Comparison of ENCODE assay signal across 21 mouse cellular contexts in the genomic region with DNA sequence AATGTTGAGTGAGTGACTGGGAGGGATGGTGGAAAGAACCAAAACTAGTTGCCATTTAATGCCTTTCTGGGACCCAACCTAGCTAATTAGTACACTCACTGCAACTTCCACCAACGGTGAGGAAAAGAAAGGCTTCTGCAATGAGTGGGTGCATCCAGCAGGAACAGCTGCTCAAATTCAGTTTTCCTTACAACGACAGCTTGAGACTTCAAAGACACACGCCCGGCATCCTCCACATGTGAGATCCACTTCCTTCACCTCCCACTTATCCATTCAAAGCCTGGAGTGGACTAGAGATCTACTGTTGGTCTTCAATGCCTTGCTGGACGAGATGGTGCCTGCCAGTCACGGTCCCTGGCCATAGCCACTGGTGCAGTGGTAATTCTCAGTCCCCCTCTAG.
A peak's percentile ranks its signal among the peaks of the same experiment; 100 is the strongest.
DNase-seq lines count a peak whose midpoint lies in the region; TF ChIP-seq lines count a peak whose summit lies in the region.
"Had no signal": no experiment of that assay in that cellular context is flagged by ENCODE, and none has a peak within 500 bp of the region (broad histone marks: within the 10 kb centered on the region; RNA-seq: fewer than 3 reads in every experiment).

No protein-coding gene starts in this region.

- H3K27ac ChIP-seq in left cerebral cortex, adult 2 months, result no peak overlapping the region
- H3K27ac ChIP-seq: embryonic facial prominence, embryonic 15.5 days; forebrain, embryonic 10.5 days; heart, embryonic 10.5 days; hindbrain, embryonic 12.5 days had no signal

- DNase-seq in frontal cortex, adult 2 months (ENCODE audit: extremely low spot score in 1 of 2, low spot score in 1 of 2), result peak; percentile 25 to 53
- no peak for DNase-seq in frontal cortex, postnatal 10 days (ENCODE audit: low spot score in 2 of 2)
- peak; percentile 19 to 50 for DNase-seq in left cerebral cortex, postnatal 14 days (ENCODE audit: low spot score in 2 of 2)
- DNase-seq in left cerebral cortex, adult 2 months (ENCODE audit: extremely low spot score in 1 of 2, low spot score in 2 of 2), result no peak
- DNase-seq in brain, adult 2 months (ENCODE audit: low read depth, low spot score), result peak; percentile 77
- DNase-seq in telencephalon, adult 2 months (ENCODE audit: low read depth, low spot score), result peak; percentile 53
- no peak for DNase-seq in cerebellum, postnatal 4 days (ENCODE audit: low spot score in 2 of 2)
- DNase-seq: adrenal gland, postnatal 10 days; cerebellum, adult 18-20 months; cerebellum, adult 9-11 months; cerebellum, postnatal 36 days; embryo, embryonic 11 days; gastrocnemius, postnatal 36 days; heart, adult 18-20 months; heart, postnatal 10 days; heart, postnatal 4 days had no signal

- intact Hi-C loops in left cerebral cortex, postnatal 14 days (cut with DNase I), result no loop called here
- intact Hi-C loops in left cerebral cortex, adult 2 months (cut with DNase I), result no loop called here

- no peak for TF ChIP-seq CTCF in left cerebral cortex, adult 2 months (IDR thresholded peaks at IDR 0.05)

- H3K4me3 ChIP-seq in left cerebral cortex, adult 2 months, result no peak overlapping the region
- H3K4me3 ChIP-seq: embryonic facial prominence, embryonic 15.5 days; erythroblast, embryonic 14.5 days; forebrain, embryonic 10.5 days; heart, embryonic 10.5 days; hindbrain, embryonic 12.5 days had no signal

Comparison
In these comparisons a context has a peak if more than half of its experiments do, and no peak if none do; other contexts are left out.
1. DNase-seq: peak in frontal cortex, adult 2 months (2 of 2), left cerebral cortex, postnatal 14 days (2 of 2), brain, adult 2 months (single experiment) and telencephalon, adult 2 months (single experiment); none in frontal cortex, postnatal 10 days (0 of 2), left cerebral cortex, adult 2 months (0 of 2) and cerebellum, postnatal 4 days (0 of 2).